Mouse (Mus musculus) ovary, postnatal 10 days (tissue): ENCODE results near the gene Mlph.

ENCODE experiments used
- DNase-seq: peaks from one replicate; pipeline ENCODE4 v3.0.0; 2022; ENCODE audit warnings: low spot score

The Mlph gene

DNA sequence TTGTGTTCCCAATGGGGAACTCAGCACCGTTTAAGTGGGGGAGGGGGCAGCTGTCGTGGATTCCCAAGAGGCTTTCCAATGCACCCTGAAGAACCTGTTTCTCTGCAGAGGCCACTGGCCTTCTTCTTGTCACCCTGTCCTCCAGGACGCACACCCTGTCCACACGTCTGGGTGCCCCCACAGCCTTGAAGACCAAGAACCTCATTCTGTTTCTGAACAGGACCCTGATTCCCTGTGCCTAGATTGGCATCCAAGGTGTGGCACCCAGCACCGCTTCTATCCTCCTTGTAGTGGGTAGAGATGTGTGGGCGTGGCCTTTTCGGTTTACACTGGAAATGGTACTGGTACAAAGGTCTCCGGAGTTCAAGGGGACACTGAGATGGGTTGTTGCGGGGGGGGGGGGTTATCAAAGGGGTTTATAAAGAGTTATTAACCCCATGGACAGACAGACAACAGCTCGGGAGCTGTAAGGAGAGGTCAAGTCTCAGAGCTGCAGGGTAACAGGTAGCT lies 55.1 kb downstream of the Mlph start:
- no peak for DNase-seq

DNA sequence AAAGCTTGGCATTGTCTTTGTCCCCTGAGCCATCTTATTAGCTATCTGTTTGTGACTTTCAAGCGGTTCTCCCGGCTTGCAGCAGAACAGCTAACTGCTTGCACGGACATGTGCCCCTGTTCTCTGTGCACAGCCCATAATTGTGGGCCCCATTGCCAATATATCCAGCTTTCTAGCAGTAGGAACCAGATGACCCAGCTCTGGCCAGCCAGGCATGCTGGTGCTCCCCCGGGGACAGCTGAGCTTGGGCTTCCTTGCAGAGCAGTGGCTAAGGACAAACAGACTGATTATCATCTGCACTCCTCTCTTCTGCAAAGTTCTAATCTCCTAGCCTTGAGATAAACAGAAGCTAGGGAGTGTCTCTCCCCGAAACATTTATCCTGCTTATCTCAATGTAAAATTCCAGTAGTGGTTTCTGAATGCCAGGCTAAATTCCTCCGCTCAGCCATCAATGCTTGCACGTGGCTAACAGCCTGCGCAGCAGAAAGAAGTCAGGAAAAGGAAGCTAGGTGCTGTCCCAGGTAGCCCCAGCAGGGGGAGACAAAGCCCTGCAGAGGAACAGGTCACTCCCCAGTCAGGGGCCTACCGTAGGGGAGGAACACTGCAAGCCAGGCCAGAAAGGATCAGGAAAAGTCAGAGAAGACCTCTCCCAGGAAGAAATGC lies 58.2 kb downstream of the Mlph start:
- DNase-seq = peak; percentile 96

DNA sequence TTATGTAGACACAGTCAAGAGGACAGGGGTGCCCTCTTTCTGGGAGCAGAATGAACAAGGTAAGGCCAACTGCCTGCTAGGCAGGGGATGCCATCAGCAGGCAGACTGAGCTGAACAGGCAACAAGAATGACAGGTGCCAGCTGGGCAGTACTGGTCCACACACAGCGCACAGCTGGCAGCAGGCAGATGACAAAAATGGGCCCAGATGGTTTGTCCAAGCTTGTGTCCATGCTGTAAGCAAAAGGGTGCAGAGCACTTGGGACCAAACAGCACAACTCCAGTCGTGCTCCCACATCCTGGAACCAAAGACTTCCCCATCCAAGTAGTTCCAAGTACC lies 58.7 kb downstream of the Mlph start:
- DNase-seq = no peak

DNA sequence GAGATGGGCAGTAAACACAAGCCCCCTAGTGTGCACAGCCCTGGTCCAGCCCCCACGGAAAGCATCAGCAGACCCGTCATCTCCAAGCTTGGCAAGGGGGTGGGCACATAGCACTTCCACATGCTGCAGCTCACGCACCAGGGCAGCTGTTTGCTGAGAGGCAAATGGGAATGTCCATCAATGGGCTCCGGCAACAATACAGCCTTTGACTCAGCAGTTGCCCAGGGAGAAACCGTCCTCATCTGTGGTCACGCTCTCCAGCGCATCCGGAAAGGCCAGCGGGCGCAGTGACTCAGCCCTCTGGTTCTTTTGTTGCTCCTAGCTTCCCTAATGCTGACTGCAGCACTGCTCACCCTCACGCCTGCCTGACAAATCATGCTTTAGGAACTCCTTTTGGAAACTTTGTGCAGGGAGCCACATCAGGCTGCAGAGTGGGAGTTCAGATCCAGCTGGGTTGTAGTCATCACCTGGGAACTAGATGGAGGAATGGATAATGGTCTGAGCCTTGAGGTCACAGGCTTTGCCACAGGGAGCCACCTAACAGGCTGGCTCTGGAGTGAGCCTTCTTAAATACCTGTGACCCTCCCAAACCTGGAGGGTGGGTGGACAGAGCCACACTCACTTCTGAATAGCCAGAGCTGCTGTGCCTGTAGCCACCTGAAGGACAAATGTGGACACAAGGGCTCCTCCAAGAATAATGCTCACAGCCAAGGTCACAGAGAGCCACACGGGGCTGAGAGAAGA lies 60.2 kb downstream of the Mlph start:
- no peak for DNase-seq

DNA sequence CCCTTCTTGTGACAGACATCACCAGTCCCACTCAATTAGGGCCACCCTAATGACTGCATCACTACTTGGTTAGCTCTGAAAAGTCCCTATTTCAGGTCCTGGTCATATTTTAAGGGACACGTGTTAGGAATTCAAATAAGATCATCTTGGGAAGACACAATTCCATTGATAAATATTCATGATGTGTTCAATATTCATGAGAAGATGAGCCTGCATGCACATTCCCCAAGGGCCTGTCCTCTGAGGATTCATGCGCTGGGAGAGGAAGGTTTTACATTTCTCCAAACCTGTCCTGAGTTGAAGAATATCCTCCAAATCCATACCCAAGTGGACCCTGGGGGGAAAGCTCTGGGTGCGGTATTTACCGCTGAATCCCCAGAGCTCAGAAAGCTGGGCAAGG lies 61.1 kb downstream of the Mlph start:
- DNase-seq = no peak

DNA sequence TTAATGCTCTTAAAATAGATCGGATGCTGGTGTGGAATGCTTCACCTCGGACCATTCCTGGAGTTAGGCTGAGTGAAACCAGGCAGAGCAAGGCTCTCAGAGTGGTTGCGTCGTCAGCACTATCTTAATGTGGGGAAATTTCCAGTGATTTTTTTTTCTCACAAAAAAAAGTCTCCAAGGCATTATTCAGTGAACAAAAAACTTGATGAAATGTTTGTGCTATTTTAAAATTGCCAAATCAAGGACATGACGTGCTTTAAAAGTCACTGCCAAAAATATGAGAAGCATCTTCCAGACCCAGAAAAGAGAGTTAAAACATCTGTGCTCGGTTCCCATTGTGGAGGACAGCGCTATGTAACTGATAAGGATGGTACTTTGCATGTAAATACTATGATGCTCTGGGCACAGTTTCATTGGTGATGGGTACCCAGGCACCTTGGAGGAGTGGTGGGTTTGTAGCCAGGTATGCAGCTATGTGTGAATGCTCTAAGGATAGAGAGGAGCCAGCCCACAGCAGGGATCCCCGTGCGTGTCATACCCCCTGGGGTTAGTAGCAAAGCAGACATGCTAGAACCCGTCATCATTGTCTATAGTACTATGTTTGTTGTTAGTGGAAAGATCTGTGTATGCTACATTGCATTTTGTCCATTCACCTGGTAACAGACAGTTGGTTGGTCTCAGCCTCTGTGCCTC lies 65.9 kb downstream of the Mlph start:
- no peak for DNase-seq

DNA sequence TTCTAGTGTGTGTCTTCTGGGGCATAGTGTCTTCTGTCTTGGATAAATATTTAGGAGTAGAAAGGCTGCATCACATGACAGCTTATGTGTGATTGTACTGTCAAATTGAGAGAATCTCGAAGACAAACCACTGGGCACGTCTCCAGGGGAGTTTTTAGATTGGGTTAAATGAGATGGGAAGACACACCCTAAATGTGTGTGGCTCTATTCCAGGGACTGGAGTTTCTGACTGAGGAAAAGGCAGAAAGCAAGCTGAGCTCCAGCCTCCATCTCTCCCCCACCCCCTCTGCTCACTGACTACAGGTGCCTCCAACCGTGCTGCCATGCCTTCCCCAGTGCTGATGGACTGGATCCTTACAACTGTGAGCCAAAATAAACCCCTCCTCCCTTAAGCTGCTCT lies 66.5 kb downstream of the Mlph start:
- no peak for DNase-seq

DNA sequence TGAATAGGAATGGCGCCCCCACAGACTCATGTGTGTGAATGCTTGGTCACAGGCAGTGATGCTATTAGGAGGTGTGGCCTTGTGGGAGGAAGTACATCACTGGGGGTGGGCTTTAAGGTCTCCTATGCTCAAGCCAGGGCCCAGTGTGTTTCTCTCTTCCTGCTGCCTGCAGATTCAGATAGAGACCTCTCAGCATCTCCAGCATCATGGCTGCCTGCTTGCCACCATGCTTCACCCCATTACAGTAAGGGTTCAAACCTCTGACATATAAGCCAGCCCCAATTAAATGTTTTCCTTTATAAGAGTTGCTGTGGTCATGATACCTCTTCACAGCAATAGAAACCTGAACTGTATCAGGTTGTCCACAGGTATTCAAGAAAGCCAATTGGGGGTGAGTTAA lies 81.0 kb downstream of the Mlph start:
- DNase-seq = no peak

DNA sequence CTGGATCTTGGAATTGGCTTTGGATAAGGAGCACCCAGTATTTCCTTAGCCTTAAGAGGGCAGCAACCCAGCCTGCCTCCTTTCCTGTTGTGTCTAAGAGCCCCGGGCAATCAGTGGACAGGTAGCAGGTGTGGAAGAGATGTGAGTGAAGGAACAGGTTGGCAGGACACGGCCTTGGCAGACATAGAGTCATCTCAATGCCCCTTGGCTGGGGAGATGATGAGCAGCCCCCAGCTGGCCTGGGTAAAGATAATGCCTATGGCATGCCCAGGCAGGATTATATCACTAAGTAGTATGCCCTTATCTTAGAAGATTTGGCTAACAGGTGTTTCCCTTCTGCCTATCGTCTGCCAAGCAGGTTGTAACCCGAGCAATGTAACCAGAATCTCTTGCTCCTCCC lies 82.3 kb downstream of the Mlph start:
- DNase-seq = no peak

DNA sequence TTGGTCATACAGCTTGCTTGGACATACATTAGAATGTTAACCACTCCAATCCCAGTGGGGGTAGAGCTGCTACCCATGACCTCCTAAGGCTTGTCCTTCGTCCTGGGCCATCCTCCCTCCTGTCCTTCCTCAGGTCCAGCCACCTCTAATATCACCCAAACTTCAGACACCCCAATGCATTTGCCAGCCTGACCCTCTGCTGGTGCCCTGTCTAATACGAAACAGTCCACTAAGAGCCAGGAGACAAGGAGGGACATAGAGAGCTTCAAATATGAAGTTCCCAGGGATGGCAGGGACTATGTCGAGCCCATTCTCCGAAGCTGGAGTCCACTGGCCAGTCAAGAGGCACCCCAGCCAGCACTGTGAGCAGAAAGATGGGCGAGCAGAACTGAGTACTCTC lies 82.8 kb downstream of the Mlph start:
- DNase-seq = no peak

DNA sequence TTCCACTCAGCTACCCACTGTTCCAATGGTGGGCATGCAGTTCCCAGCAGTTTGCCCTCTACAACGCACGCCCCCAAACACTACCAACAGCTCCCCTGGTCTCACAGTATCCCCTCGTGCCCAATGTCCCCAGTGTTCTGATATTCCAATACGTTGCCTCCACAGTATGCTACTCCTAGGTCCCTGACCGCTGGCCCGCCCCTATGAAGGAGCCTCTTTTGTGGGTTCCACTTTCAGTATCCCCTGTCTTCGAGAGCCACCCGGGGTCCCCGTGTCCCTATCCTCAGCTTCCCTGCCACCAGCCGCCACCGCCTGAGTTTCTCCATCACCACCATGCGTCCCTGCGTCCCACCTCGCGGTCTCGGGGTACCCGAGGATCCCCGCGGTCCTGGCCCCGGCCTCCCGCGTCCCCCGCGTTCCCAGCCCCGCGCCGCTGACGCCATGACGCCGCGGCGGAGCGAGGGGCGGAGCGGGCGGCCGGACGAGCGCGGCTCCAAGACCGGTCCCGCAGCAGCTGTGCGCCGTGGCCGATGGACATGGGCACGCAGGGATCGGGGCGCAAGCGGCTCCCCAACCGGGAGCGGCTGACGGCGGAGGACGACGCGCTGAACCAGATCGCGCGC lies 83.5 kb downstream of the Mlph start, which contains the start of gene Lrrfip1:
Gene Lrrfip1, plus strand, starts transcription at position 470 of the 623 bp plus-strand sequence.
- peak; percentile 54 for DNase-seq

DNA sequence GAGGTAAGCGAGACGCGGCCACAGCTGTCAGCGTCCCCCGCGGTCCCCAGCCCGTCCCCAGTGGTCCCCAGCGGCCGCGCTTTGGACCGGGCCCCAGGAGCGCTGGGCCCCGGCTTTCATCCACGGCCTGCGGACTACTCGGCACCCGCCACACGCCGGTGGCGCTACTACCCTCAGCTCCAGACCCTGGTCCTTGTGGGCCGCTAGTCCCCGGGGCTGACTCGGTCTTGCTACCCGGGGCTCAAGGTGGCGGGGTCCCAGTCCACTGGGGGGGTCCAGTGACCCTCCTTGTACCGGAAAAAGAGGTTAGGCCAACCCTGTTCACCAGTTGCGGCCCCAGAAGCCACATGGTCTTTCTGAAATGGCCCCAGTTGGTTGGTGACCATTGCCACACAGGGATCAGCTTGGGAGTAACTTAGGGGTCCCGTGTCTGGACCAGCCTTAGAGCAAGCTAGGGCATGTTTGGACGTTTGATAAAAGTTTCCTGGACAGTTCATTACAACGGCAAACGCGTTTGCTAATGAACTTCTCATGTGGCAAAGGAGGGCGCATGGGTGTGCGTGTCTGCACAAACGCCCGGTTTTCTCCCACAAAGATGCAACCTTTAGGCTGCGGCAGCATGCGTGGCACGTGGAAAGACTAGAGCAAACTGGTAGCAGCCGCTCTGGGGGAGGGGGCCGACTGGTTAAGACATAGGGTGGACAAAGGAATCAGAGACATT lies 84.2 kb downstream of the Mlph start:
- DNase-seq = no peak

DNA sequence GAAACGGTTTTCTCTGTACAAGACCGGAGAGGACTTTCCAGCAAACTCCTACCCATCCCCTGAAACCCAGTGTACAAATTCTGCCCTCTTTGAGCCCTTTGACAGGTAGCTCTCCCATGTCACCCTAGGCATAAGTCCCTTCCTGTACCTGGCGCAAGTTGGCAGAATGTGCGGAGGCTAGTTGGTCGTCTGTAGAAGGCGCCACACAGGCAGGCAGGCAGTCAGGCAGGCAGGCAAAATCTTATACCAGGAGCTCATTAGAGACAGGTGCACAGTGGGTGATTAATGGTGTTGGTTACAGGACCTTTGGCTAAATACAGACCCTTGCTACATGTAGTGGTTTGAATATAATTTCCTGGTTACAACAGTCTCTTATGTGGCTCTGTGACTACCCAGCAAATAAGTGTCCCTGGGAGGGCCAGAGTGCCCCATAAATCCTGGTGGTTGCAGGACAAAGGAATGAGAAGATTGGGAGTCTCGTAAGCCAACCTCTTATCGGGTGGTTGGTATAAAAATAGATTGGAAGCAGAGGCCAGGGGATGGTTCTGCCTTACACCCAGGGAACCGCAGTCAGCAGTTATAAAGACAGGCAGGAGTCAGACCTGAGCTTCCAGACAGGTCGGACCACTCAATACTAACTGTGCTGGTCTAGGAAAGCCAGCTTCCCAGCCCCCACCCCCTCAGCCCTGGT lies 85.2 kb downstream of the Mlph start:
- DNase-seq = no peak
